Comparison of ENCODE assay signal across 13 mouse cellular contexts in the genomic region with DNA sequence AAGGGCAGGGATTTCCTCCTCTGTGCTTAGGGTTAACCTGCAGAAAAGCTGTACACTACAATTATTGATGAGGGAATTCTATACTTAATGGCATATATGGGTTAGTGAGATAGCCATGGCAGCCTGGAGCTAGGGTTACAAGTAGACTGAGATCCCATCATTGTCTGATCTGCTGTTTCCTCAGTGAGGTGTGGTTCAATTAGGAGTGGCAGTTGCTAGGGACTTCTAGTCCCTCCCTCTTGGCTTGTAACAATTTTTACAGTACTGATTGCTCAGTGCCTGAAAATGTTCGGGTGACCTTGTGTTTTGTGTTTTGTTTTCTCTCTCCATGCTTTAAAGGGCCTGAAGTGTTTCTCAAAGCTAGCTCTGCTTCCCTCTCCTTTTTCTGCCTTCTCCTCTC. TPM values are rescaled to one million over a fixed set of nuclear protein-coding genes. Genes with fewer than 3 reads are reported as not detected.
A peak's percentile ranks its signal among the peaks of the same experiment; 100 is the strongest.
DNase-seq lines count a peak whose midpoint lies in the region; ATAC-seq and TF ChIP-seq lines count a peak whose summit lies in the region.
"Had no signal": no experiment of that assay in that cellular context is flagged by ENCODE, and none has a peak within 500 bp of the region (broad histone marks: within the 10 kb centered on the region; RNA-seq: fewer than 3 reads in every experiment).

No protein-coding gene starts in this region.

- peaks cover 20% of the 10 kb centered on the region for H3K9me3 ChIP-seq in forebrain, embryonic 10.5 days
- no peaks in the 10 kb centered on the region for H3K9me3 ChIP-seq in hindbrain, embryonic 16.5 days (ENCODE audit: control insufficient read depth, low read length)
- H3K9me3 ChIP-seq in midbrain, postnatal 0 days (ENCODE audit: low read length) = no peaks in the 10 kb centered on the region
- H3K9me3 ChIP-seq: liver, embryonic 12.5 days had no signal

- H3K4me2 ChIP-seq in hindbrain, embryonic 16.5 days (ENCODE audit: low read length) = peak overlapping the region; percentile 70
- H3K4me2 ChIP-seq in midbrain, postnatal 0 days (ENCODE audit: low read depth, low read length, poor library complexity, severe bottlenecking) = peak overlapping the region; percentile 71
- H3K4me2 ChIP-seq: liver, embryonic 12.5 days had no signal

- DNase-seq in adrenal gland, adult 2 months = peak; percentile 7
- no peak for DNase-seq in adrenal gland, postnatal 10 days
- DNase-seq in forebrain, embryonic 10.5 days (ENCODE audit: extremely low spot score, low spot score) = no peak
- peak; percentile 53 for DNase-seq in midbrain, postnatal 0 days (ENCODE audit: low spot score)
- no peak for DNase-seq in layer of hippocampus, postnatal 36 days
- no peak for DNase-seq in layer of hippocampus, adult 9-10 months (ENCODE audit: low spot score)
- DNase-seq in kidney, postnatal 4 days = no peak
- DNase-seq: heart, adult 18-20 months; thymus, postnatal 14 days had no signal

- H3K36me3 ChIP-seq in forebrain, embryonic 10.5 days (replicated peaks) = peaks cover 38% of the 10 kb centered on the region
- H3K36me3 ChIP-seq in hindbrain, embryonic 16.5 days (ENCODE audit: control insufficient read depth, insufficient read depth, low read length) = no peaks in the 10 kb centered on the region
- H3K36me3 ChIP-seq in midbrain, postnatal 0 days (ENCODE audit: insufficient read depth, low read length) = peaks cover 4% of the 10 kb centered on the region; the same call in 1 of the 2 replicates
- H3K36me3 ChIP-seq: liver, embryonic 12.5 days had no signal

- H3K9ac ChIP-seq in hindbrain, embryonic 16.5 days (ENCODE audit: low read depth, low read length) = peak overlapping the region; percentile 96
- peak overlapping the region; percentile 96 for H3K9ac ChIP-seq in midbrain, postnatal 0 days (replicated peaks; ENCODE audit: low read length, poor library complexity, severe bottlenecking)
- H3K9ac ChIP-seq: liver, embryonic 12.5 days had no signal

- H3K27ac ChIP-seq in forebrain, embryonic 10.5 days = peak overlapping the region; percentile 95; the same call in 1 of the 2 replicates
- H3K27ac ChIP-seq in hindbrain, embryonic 16.5 days (ENCODE audit: low read depth, low read length) = peak overlapping the region; percentile 91
- peak overlapping the region; percentile 93 for H3K27ac ChIP-seq in midbrain, postnatal 0 days (ENCODE audit: low read depth, low read length)
- H3K27ac ChIP-seq: liver, embryonic 12.5 days; macrophage had no signal

- peak overlapping the region; percentile 98 for H3K4me3 ChIP-seq in forebrain, embryonic 10.5 days
- H3K4me3 ChIP-seq in hindbrain, embryonic 16.5 days (ENCODE audit: low read length) = peak overlapping the region; percentile 99
- H3K4me3 ChIP-seq in midbrain, postnatal 0 days (ENCODE audit: low read depth, low read length) = peak overlapping the region; percentile 93
- H3K4me3 ChIP-seq: erythroblast, embryonic 14.5 days; liver, embryonic 12.5 days had no signal

- H3K4me1 ChIP-seq in forebrain, embryonic 10.5 days = peaks cover 27% of the 10 kb centered on the region
- H3K4me1 ChIP-seq in hindbrain, embryonic 16.5 days (ENCODE audit: control insufficient read depth, insufficient read depth, low read depth, low read length) = peaks cover 12% of the 10 kb centered on the region
- H3K4me1 ChIP-seq in midbrain, postnatal 0 days (ENCODE audit: insufficient read depth, low read length) = peaks cover 2% of the 10 kb centered on the region; the same call in 1 of the 2 replicates

- no peaks in the 10 kb centered on the region for H3K27me3 ChIP-seq in forebrain, embryonic 10.5 days (ENCODE audit: poor library complexity, severe bottlenecking)
- H3K27me3 ChIP-seq in hindbrain, embryonic 16.5 days (replicated peaks; ENCODE audit: control insufficient read depth, insufficient read depth, low read length) = no peaks in the 10 kb centered on the region
- no peaks in the 10 kb centered on the region for H3K27me3 ChIP-seq in midbrain, postnatal 0 days (ENCODE audit: insufficient read depth, low read length)

- 67% methylated on average over 1 of the region's 1 CpGs for WGBS in forebrain, embryonic 10.5 days
- 38% methylated on average over 1 of the region's 1 CpGs for WGBS in hindbrain, embryonic 16.5 days
- WGBS in midbrain, postnatal 0 days = 23% methylated on average over 1 of the region's 1 CpGs

- ATAC-seq in hindbrain, embryonic 16.5 days = no peak
- no peak for ATAC-seq in midbrain, postnatal 0 days (ENCODE audit: low FRiP score)
- ATAC-seq: liver, embryonic 12.5 days had no signal

- TF ChIP-seq CTCF in midbrain, postnatal 0 days (IDR thresholded peaks at IDR 0.05) = no peak

RNA-seq across cellular contexts. Expression of a gene that starts 2.1 kb away (rescaled TPM):
- 10 to 100 TPM in 1 of 2 experiments, 1 to 10 TPM in 1; 8.8 to 10.8 TPM for total RNA-seq in adrenal gland, adult 2 months (2021)
- 0.63 and 0.87 TPM in 2 replicates for polyA plus RNA-seq in adrenal gland, adult 2 months (2012; rRNA removed)
- total RNA-seq in adrenal gland, postnatal 10 days (2021) = 10 to 100 TPM in 1 of 2 experiments, 1 to 10 TPM in 1; 8.2 to 14.3 TPM
- polyA plus RNA-seq in forebrain, embryonic 10.5 days (2016; fragmentation: Nextera tagmentation; extraction: Ambion mirVana) = 30.9 and 35.8 TPM in 2 replicates
- 168 and 173 TPM in 2 replicates for polyA plus RNA-seq in hindbrain, embryonic 16.5 days (2015; fragmentation: Nextera tagmentation; extraction: Ambion mirVana)
- 328 and 412 TPM in 2 replicates for total RNA-seq in midbrain, postnatal 0 days (2014; rRNA removed)
- 159 and 170 TPM in 2 replicates for polyA plus RNA-seq in midbrain, postnatal 0 days (2015; fragmentation: Nextera tagmentation; extraction: Ambion mirVana)
- 100 to 1,000 TPM; 500 to 512 TPM for total RNA-seq in layer of hippocampus, postnatal 36 days (2021)
- polyA plus RNA-seq: erythroblast, embryonic 14.5 days had no signal

Comparison
In these comparisons a context has a peak if more than half of its experiments do, and no peak if none do; other contexts are left out.
1. DNase-seq: peak in adrenal gland, adult 2 months (single experiment) and midbrain, postnatal 0 days (single experiment); none in adrenal gland, postnatal 10 days (single experiment), forebrain, embryonic 10.5 days (single experiment), layer of hippocampus, postnatal 36 days (0 of 2), layer of hippocampus, adult 9-10 months (single experiment) and kidney, postnatal 4 days (0 of 2).
2. RNA of a gene that starts 2.1 kb away (total RNA-seq): 500 to 512 TPM in layer of hippocampus, postnatal 36 days and 328 to 412 TPM in midbrain, postnatal 0 days; 8.2 to 14.3 TPM in adrenal gland, postnatal 10 days and 8.8 to 10.8 TPM in adrenal gland, adult 2 months; every median in the first group is over 10 times any median in the second.
3. Peak in every context shown above with its lines, with median percentiles within 50 percentile points of each other: H3K27ac ChIP-seq and H3K4me3 ChIP-seq.